Mouse (Mus musculus): ENCODE results near the gene Vmn1r209.
"Not testable (repeated sequence)": the region's sequence is repeated elsewhere in the genome, so short reads cannot be mapped to it uniquely, and the experiment has no call there.

DNA sequence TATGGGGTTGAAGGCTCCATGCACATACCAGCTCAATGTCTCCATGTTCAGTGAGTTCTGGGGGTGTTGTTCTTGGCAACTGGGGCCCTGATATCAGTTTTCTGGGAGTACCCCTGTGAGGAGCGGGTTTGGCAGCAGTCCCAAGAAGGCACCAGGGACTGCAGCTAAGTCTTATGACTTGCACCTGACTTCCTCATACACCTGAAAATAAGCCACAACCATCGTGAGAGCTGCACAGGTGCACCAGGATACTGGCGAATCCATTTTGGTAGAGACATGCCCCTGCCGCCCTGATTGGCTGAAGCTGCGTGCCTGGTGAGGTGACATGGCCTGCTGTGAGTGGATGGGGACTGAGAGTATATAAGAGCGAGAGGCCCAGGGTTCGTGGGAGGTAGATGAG is 32.2 kb downstream of the Vmn1r209 start, which contains the start of gene Vmn1r208:
- not testable (repeated sequence) for TF ChIP-seq CTCF, POLR2A (IDR thresholded peaks at IDR 0.05; ENCODE audit: insufficient read depth, low read depth, low read length)

All from olfactory bulb, adult 2 months (tissue).